Mouse (Mus musculus): ENCODE measurements at regions not wholly inside any gene's neighbourhood (a gene's known extent, or its start where the extent isn't known, plus 50 kb on each side); places are given as distances from the start of the nearest gene placed in this dataset.

DNA sequence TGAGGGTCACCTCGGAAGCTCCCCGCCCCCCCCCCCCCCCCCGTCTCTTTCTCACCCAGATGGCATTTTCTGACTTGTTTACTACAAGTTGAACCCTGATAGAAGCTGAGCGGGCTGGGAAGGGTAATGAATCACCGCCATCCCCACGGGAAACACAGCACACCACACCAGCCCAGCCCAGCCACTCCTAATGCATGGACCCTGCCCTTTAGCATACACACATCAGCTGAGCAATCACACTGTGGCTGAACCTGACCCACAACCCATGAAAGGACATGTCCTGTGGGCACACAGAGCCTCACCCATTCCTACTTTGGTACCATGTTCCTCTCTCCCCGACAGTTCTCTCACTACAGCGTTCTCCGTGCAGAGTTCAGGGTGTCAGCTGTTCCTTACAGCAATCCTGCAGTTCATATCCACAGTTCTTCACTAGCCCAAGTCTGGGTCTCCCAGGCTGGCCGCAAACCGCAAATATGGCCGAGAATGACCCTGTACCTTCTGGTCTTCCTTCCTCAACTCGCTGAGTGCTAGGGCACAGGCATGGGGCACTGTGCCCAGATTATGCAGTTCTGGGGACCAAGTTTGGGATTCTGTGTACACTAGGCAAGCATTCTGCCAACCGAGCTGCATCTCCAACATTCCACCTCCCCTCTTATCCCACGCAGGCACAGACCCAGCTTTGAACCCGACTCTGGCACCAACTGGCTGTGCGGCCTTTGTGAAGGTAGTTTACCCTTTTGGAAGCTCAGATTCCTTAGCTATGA is 60.4 kb upstream of the Smndc1 start:
- TF ChIP-seq ZNF384 (IDR thresholded peaks at IDR 0.05; ENCODE audit: low read depth, low read length) (no peak), MXI1 (IDR thresholded peaks at IDR 0.05; ENCODE audit: low read depth, low read length) (no peak), CTCF (IDR thresholded peaks at IDR 0.05 in 2 of 3, conservative IDR thresholded peaks at IDR 0.05 in 1 of 3; ENCODE audit: control insufficient read depth in 1 of 3, insufficient read depth in 1 of 3, low read depth in 2 of 3, low read length in 3 of 3, poor library complexity in 1 of 3, severe bottlenecking in 1 of 3) (no peak), TAL1 (IDR thresholded peaks at IDR 0.05; ENCODE audit: low read length) (no peak), EP300 (IDR thresholded peaks at IDR 0.05; ENCODE audit: low read depth in 1 of 2, low read length in 2 of 2) (no peak), USF1 (IDR thresholded peaks at IDR 0.05; ENCODE audit: low read depth, low read length) (no peak), ZC3H11A (IDR thresholded peaks at IDR 0.05; ENCODE audit: low read depth, low read length) (no peak), RCOR1 (IDR thresholded peaks at IDR 0.05; ENCODE audit: low read depth, low read length) (no peak), MAFK (IDR thresholded peaks at IDR 0.05; ENCODE audit: borderline replicate concordance, low read depth, low read length) (no peak), HCFC1 (IDR thresholded peaks at IDR 0.05; ENCODE audit: low read depth, low read length) (no peak), USF2 (IDR thresholded peaks at IDR 0.05; ENCODE audit: borderline replicate concordance in 1 of 2, insufficient read depth in 1 of 2, low read depth in 1 of 2, low read length in 2 of 2) (no peak)
